ENCODE assay signal across 25 mouse cellular contexts in the genomic region with DNA sequence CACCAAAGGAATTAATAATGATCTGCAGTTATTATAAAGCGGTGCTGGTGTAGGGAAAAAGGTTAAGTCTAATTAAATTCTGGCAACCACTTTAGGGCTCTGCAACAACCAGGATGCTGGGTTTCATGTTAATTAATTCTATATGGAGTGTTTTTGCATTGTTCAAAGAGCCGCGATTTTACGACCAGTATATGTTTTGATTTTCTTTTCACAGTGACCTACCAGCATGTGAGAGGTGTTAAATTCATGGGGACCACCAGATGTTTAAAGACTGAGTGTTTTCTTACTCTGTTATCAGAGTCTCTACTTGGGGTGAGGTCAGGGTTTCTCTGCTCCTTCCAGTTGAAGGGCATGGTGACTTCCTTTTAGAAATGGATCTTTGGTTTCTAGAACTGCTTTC.
"Had no signal": no experiment of that assay in that cellular context is flagged by ENCODE, and none has a peak within 500 bp of the region (broad histone marks: within the 10 kb centered on the region; RNA-seq: fewer than 3 reads in every experiment).

No protein-coding gene starts in this region.

- H3K4me2 ChIP-seq: heart, embryonic 11.5 days; heart, embryonic 13.5 days; heart, embryonic 15.5 days; hindbrain, embryonic 15.5 days; kidney, embryonic 15.5 days; limb, embryonic 13.5 days; limb, embryonic 15.5 days; liver, embryonic 12.5 days had no signal

- H3K9ac ChIP-seq: heart, embryonic 13.5 days; heart, embryonic 15.5 days; hindbrain, embryonic 15.5 days; kidney, embryonic 15.5 days; limb, embryonic 13.5 days; limb, embryonic 15.5 days; liver, embryonic 12.5 days; liver, embryonic 14.5 days had no signal

- DNase-seq: gastrocnemius, postnatal 14 days; gastrocnemius, postnatal 36 days; heart, postnatal 14 days; heart, postnatal 36 days; kidney, adult 11 months; kidney, adult 2 months; kidney, adult 9 months; kidney, postnatal 14 days; kidney, postnatal 36 days; layer of hippocampus, adult 9-11 months; layer of hippocampus, postnatal 36 days; left cerebral cortex, postnatal 4 days had no signal

- H3K27ac ChIP-seq: heart, adult 2 months; heart, embryonic 13.5 days; heart, embryonic 15.5 days; hindbrain, embryonic 15.5 days; hindbrain, postnatal 0 days; kidney, embryonic 15.5 days; kidney, postnatal 0 days; limb, embryonic 13.5 days; limb, embryonic 15.5 days; liver, embryonic 12.5 days; liver, embryonic 14.5 days had no signal

- H3K4me1 ChIP-seq: heart, embryonic 13.5 days; liver, embryonic 12.5 days had no signal

- H3K27me3 ChIP-seq: heart, embryonic 15.5 days; hindbrain, embryonic 15.5 days; limb, embryonic 13.5 days; limb, embryonic 15.5 days had no signal

- ATAC-seq: hindbrain, postnatal 0 days; intestine, embryonic 16.5 days; liver, embryonic 12.5 days had no signal

- H3K9me3 ChIP-seq: heart, embryonic 13.5 days; heart, embryonic 15.5 days; hindbrain, embryonic 15.5 days; kidney, embryonic 15.5 days; limb, embryonic 13.5 days; limb, embryonic 15.5 days; liver, embryonic 12.5 days had no signal

- H3K4me3 ChIP-seq: heart, adult 2 months; heart, embryonic 13.5 days; heart, embryonic 15.5 days; hindbrain, embryonic 15.5 days; kidney, embryonic 15.5 days; limb, embryonic 13.5 days; limb, embryonic 15.5 days; liver, embryonic 12.5 days had no signal

- H3K36me3 ChIP-seq: heart, embryonic 13.5 days; heart, embryonic 15.5 days; hindbrain, embryonic 15.5 days; kidney, embryonic 15.5 days; limb, embryonic 13.5 days; limb, embryonic 15.5 days; liver, embryonic 12.5 days had no signal
